Mouse (Mus musculus) midbrain, embryonic 15.5 days (tissue): ENCODE data around the gene Dlk1. TPM values are rescaled to one million over a fixed set of nuclear protein-coding genes. Genes with fewer than 3 reads are reported as not detected.
A peak's percentile ranks its signal among the peaks of the same experiment; 100 is the strongest.

ENCODE experiments used
- ATAC-seq: fragments of 200-750 bp; cut with Nextera tagmentation; replicated peaks from 2 replicates; pipeline ENCODE4 v1.8.0; 2017; ENCODE audit warnings: moderate TSS enrichment
- H3K27ac ChIP-seq: fragments of 300-500 bp; sonication (generic); 2 replicates; pipeline ENCODE4 v1.5.1; 2015; ENCODE audit warnings: mild to moderate bottlenecking, inconsistent platforms
- H3K27me3 ChIP-seq: fragments of 300-500 bp; sonication (generic); replicated peaks from 2 replicates; pipeline ENCODE4 v1.6.1; 2015; ENCODE audit warnings: inconsistent platforms
- H3K36me3 ChIP-seq: fragments of 300-500 bp; sonication (generic); replicated peaks from 2 replicates; pipeline ENCODE4 v1.6.1; 2015; ENCODE audit warnings: inconsistent platforms
- H3K4me1 ChIP-seq: fragments of 300-500 bp; sonication (generic); 2 replicates; pipeline ENCODE4 v1.6.1; 2015; ENCODE audit warnings: inconsistent platforms
- H3K4me2 ChIP-seq: fragments of 300-500 bp; sonication (generic); 2 replicates; pipeline ENCODE4 v1.6.1; 2015; ENCODE audit warnings: inconsistent platforms, mild to moderate bottlenecking, moderate library complexity
- H3K4me3 ChIP-seq: fragments of 300-500 bp; sonication (generic); 2 replicates; pipeline ENCODE4 v1.5.1; 2015; ENCODE audit warnings: mild to moderate bottlenecking, inconsistent platforms
- H3K9ac ChIP-seq: fragments of 300-500 bp; sonication (generic); 2 replicates; pipeline ENCODE4 v1.6.1; 2015; ENCODE audit warnings: mild to moderate bottlenecking, inconsistent platforms
- H3K9me3 ChIP-seq: fragments of 300-500 bp; sonication (generic); 2 replicates; pipeline ENCODE4 v1.6.1; 2016; ENCODE audit warnings: inconsistent platforms
- WGBS: fragments of 180-500 bp; shearing (Covaris S2); methylation state at CpG from one replicate; pipeline ENCODE4 v1.1.7; 2015; ENCODE audit warnings: mixed read lengths; 5-methylcytosine and 5-hydroxymethylcytosine counted together
- polyA plus RNA-seq: library from polyadenylated mRNA; unstranded; fragments of >200 nt; fragmentation: Nextera tagmentation; extraction: Ambion mirVana; gene quantifications from 2 replicates; pipeline ENCODE4 v1.2.1, GENCODE M21; 2015

Dlk1 gene
- polyA plus RNA-seq, 1 experiment from 2014 or later, result 76.0 TPM

- WGBS, result 74% methylated on average over 4 of the region's 4 CpGs
- H3K27ac ChIP-seq, result no peak overlapping the region
- no peaks in the 10 kb centered on the region for H3K36me3 ChIP-seq
- ATAC-seq, result no peak
- H3K27me3 ChIP-seq, result no peaks in the 10 kb centered on the region
- H3K9ac ChIP-seq, result no peak overlapping the region
- H3K4me2 ChIP-seq, result no peak overlapping the region
- no peaks in the 10 kb centered on the region for H3K4me1 ChIP-seq
- H3K4me3 ChIP-seq, result no peak overlapping the region
- no peaks in the 10 kb centered on the region for H3K9me3 ChIP-seq
Measured at GRCm38 (mm10) chr12:109500992-109501391, 48.4 kb downstream of the Dlk1 start.

- WGBS, result 94% methylated on average over 6 of the region's 6 CpGs
- H3K27me3 ChIP-seq, result no peaks in the 10 kb centered on the region
- no peaks in the 10 kb centered on the region for H3K9me3 ChIP-seq
- no peak overlapping the region for H3K4me2 ChIP-seq
- H3K4me1 ChIP-seq, result no peaks in the 10 kb centered on the region
- ATAC-seq, result no peak
- H3K9ac ChIP-seq, result no peak overlapping the region
- no peak overlapping the region for H3K4me3 ChIP-seq
- no peak overlapping the region for H3K27ac ChIP-seq
- H3K36me3 ChIP-seq, result no peaks in the 10 kb centered on the region
Measured at GRCm38 (mm10) chr12:109502360-109503040, 49.9 kb downstream of the Dlk1 start.

GRCm38 (mm10) chr12:109507693-109508092 is 55.1 kb downstream of the Dlk1 start:
- no peak for ATAC-seq
- WGBS, result 84% methylated on average over 11 of the region's 11 CpGs
- Histone ChIP-seq H3K4me2 (no peak overlapping the region), H3K4me1 (peaks cover 18% of the 10 kb centered on the region), H3K27me3 (no peaks in the 10 kb centered on the region), H3K27ac (no peak overlapping the region), H3K36me3 (no peaks in the 10 kb centered on the region), H3K4me3 (no peak overlapping the region), H3K9ac (no peak overlapping the region), H3K9me3 (no peaks in the 10 kb centered on the region)

GRCm38 (mm10) chr12:109508495-109509454 is 56.2 kb downstream of the Dlk1 start:
- Histone ChIP-seq H3K27ac (no peak overlapping the region), H3K4me3 (no peak overlapping the region), H3K36me3 (no peaks in the 10 kb centered on the region), H3K9me3 (no peaks in the 10 kb centered on the region), H3K4me2 (no peak overlapping the region), H3K4me1 (peaks cover 18% of the 10 kb centered on the region), H3K27me3 (no peaks in the 10 kb centered on the region), H3K9ac (no peak overlapping the region)
- no peak for ATAC-seq
- WGBS, result 20% methylated on average over 20 of the region's 20 CpGs

GRCm38 (mm10) chr12:109509531-109510137 is 57.0 kb downstream of the Dlk1 start:
- no peak overlapping the region for H3K9ac ChIP-seq
- H3K4me3 ChIP-seq, result no peak overlapping the region
- ATAC-seq, result peak; percentile 50; the same call in 1 of the 2 replicates
- no peaks in the 10 kb centered on the region for H3K9me3 ChIP-seq
- H3K27me3 ChIP-seq, result no peaks in the 10 kb centered on the region
- H3K36me3 ChIP-seq, result no peaks in the 10 kb centered on the region
- WGBS, result 18% methylated on average over 9 of the region's 9 CpGs
- H3K4me1 ChIP-seq, result peaks cover 18% of the 10 kb centered on the region
- H3K27ac ChIP-seq, result no peak overlapping the region
- H3K4me2 ChIP-seq, result no peak overlapping the region

DNA sequence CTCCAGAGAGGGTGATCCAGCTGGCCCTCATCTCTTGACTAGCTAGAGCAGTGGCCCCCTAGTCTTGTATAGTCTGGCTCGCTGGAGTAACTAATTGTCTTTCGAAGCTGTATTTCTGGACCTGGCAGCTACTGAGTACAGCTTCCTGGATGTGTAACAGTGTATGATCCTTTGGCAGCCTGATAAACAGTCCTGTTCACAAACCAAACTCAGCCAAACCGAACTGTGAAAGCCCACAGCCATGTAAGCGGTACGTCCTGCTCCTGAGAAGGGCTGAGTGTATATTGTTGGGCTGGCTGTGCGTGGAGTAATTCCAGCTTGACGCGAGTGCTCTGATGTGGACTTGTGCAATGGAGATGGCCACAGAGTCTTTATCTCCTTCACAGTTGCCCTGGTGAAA is 57.6 kb downstream of the Dlk1 start:
- Histone ChIP-seq H3K27ac (no peak overlapping the region), H3K4me1 (peaks cover 18% of the 10 kb centered on the region), H3K27me3 (no peaks in the 10 kb centered on the region), H3K36me3 (no peaks in the 10 kb centered on the region), H3K9me3 (no peaks in the 10 kb centered on the region), H3K9ac (no peak overlapping the region), H3K4me3 (no peak overlapping the region), H3K4me2 (no peak overlapping the region)
- WGBS, result 78% methylated on average over 8 of the region's 8 CpGs
- no peak for ATAC-seq

- Histone ChIP-seq H3K9me3 (no peaks in the 10 kb centered on the region), H3K4me2 (no peak overlapping the region), H3K4me1 (peaks cover 18% of the 10 kb centered on the region), H3K27me3 (no peaks in the 10 kb centered on the region), H3K36me3 (no peaks in the 10 kb centered on the region), H3K4me3 (no peak overlapping the region), H3K27ac (no peak overlapping the region), H3K9ac (no peak overlapping the region)
- no peak for ATAC-seq
- 90% methylated on average over 8 of the region's 8 CpGs for WGBS
Measured at GRCm38 (mm10) chr12:109511456-109511855, 58.8 kb downstream of the Dlk1 start.

DNA sequence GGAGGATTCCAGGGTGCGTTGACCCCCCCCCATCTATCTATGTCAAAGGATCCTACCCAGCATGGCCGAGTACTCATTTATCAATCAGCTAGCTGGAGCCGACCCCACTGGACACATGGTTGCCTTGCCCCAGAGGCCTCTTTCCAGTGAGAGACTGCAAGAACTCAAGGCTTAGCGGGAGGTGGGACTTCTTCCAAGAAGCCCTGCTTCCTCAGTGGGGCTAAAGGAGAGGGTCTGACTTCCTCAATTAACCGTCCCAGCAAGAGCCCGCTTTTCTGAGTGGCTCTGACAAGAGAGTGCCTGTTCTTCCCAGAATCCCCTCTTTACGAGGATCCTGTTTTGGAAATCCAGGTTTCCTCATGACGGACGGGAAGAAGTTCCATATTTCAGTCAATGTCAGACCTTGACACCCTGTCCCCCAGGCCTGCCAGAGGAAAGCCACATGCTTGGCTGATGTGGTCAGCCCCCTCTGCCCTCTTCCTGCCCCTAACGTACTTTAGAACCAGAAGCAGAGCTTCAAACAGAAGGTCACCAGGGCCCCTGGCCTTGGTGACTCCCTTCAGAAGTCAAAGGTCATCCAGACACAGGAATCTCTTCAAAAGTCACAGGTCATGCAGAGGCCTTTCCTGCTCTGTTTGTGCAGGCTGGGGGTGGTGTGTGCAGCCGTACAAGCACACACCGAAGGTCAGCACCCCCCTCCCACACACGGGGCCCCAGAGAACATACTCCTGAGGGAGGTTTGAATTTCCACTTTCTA is 59.7 kb downstream of the Dlk1 start:
- Histone ChIP-seq H3K36me3 (no peaks in the 10 kb centered on the region), H3K4me3 (no peak overlapping the region), H3K4me1 (peaks cover 18% of the 10 kb centered on the region), H3K4me2 (no peak overlapping the region), H3K27me3 (no peaks in the 10 kb centered on the region), H3K27ac (no peak overlapping the region), H3K9me3 (no peaks in the 10 kb centered on the region), H3K9ac (no peak overlapping the region)
- no peak for ATAC-seq
- 52% methylated on average over 13 of the region's 13 CpGs for WGBS

Other genes with a start within 250 kb of the Dlk1 start
- 1.7 and 2.7 TPM in 2 replicates for gene Rtl1, start 147.5 kb downstream of the Dlk1 start, polyA plus RNA-seq